Mouse (Mus musculus) layer of hippocampus, adult 9-11 months (tissue): ENCODE data around the gene Ip6k2.

Experiments
- DNase-seq: peaks from one replicate; pipeline ENCODE4 v3.0.0; 2022

The Ip6k2 gene

DNA sequence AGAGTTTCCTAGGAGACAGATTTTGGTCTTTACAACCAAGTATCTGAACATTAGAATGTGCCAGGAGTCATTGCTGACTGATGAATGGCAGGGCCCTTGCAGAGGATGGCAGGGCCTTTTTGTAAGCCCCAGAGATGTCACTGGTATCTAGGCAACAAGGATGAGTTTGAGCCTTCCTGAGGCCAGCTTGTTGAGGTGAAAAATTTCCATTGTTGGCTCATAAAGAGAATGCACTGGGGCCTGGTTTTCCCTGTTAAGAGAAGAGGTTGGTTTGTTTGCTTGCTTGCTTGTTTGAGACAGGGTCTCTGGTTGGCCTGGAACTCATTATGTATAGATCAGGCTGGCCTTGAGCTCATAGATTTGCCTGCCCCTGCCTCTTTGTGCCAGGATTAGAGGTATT lies 1.8 kb downstream of the Ip6k2 start:
- no peak for DNase-seq

DNA sequence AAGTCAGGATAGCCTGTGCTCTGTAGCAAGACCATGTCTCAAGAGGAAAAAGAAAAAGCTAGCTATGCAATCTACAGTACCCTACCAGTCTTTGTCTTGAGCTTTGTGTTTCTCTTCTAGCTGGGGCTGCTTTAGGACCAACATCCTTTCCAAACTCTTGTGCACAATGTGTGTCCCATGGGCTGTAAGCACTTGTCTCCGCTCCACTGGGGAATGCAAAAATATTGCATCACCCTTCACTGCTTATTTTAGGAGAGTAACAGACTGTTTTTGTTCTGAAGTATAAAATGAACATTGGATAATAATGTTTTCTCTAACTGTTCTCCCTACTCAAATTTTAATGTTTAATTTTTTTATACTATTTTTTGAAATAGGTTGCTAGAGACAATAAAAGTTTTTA lies 2.9 kb downstream of the Ip6k2 start:
- DNase-seq = no peak

DNA sequence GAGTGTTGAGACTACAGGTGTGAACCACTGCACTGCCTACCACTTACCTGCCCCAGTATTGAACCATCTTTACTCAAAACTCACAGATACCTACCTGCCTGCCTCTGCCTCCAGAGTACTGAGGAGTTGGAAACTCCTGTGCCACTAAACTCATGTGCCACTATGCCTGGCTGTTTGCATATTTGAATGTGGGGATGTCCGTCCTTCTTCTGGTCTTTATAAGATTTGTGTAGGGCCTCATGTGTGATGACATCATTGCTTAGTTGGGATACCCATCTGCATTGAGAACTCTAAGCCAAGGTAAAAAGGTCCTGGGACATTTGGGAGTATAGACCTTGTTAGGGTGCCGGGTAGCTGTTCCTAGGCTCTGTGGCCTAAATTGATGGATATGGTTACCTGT lies 3.5 kb downstream of the Ip6k2 start:
- no peak for DNase-seq

DNA sequence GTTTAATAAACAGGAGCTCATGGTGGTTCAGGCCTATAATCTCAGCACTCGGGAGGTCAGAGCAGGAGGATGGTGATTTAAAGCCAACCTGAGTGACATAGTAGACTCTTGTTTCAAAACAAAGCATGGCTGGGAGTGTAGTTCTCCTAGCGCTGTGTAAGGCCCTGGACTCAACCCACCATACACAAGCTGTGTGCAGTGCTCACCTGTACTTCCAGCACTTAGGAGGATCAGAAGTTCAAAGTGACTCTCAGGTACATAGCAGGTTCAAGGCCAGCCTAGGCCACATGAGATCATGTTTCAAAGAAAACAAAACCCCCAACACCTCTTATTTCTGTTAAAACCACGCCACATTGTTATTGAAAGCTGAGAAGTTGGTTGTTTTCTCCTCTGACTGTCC lies 5.1 kb downstream of the Ip6k2 start:
- DNase-seq = no peak

DNA sequence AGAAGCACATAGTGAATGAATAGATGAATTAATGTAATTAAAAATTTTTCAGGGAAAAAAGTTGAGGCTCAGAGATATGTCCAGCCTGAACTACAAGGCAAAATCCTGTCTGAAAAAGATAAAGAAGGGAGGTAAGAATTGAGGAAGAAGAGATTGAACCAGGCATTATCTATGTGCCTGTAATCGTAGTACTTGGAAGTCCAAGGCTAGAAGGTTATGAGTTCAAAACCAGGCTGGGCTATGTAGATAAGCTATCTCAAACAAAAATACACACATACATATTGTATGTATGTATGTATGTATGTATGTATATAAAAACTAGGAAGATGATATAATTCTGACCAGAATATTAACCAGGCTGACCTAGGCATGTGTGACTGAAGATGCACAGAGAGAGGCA lies 8.7 kb downstream of the Ip6k2 start:
- no peak for DNase-seq

DNA sequence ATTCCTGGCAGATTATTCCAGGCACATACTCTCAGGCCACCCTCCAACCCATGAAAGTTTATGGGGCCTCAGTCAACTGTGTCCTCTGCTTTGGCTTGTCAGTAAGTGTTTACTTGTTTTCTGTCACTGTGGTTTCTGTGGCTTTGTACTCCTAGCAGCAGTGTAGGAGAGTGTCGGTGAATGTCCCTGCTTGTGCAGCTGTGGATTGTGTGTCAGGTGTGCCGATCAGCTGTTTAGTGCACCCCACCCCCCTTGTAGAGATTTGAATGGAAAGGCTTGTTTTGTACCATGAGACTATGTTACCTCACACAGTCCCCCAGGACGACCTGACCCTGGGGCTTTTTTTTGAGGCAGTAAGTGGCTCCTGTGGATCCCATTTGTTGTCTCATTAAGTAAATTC lies 9.1 kb downstream of the Ip6k2 start:
- DNase-seq = no peak

DNA sequence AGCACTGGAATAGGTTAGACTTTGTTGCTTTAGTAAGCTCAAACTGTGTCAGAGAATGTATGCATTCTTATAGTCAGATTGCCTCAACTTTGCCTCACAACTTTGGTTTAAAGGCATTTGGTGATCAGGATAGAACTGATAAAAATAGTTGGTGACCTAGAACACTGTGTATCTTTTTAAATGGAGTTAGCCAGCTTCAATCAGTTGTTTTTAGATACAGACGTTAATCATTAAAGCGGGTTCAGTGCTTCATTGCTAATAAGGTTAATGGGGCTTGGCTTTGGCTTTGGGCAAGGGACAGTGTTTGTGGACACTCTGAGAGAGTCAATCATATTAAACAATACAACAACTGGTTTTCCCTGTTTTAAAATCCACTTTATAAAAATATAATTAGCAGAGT lies 11.7 kb downstream of the Ip6k2 start:
- no peak for DNase-seq

DNA sequence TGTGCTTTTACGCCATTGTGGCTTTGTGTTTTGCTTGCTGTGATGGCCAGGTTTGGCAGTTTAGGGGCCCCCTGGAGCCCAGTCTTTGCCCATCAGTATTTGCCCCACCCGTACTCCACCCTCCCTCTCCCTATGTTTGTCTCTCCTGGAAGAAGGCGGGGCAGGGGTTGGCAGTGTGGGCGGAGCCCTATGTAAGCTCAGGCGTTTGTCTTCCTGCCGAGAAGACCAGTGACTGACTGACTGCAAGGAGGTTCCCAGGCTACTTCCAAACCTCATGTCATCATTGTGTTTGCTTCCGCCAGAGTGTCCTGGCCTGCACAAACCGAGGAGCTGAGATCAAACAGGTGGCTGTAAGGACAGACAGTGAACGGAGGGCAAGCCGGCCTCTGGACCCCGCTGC lies 12.2 kb downstream of the Ip6k2 start:
- no peak for DNase-seq

DNA sequence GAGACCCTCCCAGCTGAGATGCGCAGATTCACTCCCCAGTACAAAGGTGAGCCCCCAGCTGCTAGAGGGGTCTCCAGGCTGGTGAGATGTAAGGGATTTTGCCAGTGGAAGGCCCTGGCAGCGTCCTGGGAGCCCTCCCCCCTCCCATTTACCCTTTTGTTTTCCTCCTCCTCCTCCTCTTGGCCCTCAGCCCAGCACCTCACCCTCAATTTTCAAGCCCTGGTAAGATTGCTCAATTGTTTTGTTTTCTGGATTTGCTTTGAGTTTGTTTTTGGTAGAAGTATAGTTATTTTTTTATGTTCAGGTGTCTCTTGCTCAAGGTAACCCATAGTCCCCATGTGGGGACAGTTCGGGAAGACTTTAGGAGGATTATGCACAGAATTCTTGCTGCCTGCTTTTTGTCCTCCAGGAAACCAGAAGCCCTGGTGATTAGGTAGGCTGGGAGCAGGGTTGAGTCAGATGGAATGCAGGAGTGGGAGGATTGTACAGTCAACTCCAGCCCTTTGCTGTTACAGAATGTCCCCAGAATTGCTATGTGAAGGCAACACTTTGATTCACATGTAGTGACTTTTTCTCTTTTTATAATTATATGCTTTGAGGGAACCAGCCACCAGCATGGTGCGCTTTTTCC lies 12.9 kb downstream of the Ip6k2 start:
- peak; percentile 67 for DNase-seq

DNA sequence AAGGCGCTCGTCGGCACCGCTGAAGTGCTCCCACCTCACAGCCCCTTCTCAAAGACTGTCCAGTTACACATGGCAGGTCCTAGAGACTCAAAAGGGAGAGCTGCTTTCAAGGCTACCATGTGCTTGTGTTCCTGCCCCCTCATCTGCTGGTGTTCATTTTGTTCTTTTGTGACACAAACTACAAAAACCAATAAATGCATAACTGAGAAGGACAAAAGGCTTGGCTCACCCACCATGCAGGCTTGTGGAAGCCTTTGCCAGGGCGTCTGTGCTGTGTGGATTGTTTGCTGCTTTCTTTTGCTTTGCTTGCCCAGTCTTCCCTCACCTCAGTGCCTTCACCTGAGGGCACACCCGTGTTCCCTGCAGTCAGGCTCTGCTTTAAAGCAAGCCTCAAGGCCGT lies 13.9 kb downstream of the Ip6k2 start:
- no peak for DNase-seq

DNA sequence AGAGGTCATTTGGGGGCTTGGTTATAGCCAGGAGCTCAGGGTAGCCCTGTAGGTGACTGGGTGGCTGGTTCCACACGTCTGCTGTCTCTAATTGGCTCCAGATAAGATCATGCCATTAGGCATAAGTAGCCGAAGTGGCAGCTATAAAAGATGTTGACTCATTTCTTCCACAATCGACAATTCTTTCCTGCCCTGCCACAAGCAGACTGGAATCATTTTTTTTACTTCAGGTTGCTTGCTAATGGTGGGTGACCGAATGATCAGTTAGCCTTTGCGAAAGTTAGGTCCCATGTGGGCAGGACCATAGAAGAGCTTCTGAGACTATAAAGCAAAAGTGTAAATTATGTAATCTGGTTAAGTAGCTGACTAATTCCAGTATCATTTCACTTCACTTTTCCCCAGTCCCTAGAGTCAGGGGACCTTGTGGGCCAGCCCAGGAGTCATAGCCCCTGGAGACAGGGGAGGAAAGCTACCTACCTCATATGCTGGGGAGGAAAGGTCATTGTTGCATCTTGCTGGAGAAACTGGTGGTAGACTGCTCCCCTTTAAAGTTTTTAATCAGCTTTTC lies 15.0 kb downstream of the Ip6k2 start:
- DNase-seq = no peak

DNA sequence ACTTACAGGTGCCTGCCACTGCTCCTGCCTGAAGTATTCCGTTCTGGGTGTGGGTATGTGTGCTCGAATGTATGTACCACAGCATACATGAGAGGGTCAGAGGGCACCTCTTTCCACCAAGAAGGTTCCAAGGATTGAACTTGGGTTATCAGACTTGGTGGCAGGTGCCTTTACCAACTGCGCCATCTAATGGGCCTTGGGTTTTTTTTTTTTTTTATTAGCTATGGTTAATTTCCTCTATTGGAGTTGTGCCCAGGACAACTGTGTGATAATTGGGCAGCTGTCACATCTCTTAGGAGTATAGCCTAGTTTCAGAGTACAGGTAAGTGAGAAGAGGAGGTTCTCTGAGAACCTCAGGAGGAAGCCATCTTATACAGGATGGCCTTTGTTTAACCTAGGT lies 16.0 kb downstream of the Ip6k2 start:
- no peak for DNase-seq

DNA sequence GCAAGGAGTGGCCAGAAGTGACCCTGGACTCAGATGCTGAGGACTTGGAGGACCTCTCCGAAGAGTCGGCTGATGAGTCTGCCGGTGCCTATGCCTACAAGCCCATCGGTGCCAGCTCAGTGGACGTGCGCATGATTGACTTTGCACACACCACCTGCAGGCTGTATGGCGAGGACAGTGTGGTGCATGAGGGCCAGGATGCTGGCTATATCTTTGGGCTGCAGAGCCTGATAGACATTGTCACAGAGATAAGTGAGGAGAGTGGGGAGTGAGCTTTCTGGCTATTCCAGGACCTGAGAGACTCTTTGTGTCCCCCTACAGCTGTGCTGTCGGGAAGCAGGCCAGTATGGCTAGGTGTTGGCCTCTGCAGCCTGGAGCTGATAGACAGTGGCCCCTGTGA lies 22.2 kb downstream of the Ip6k2 start:
- no peak for DNase-seq

DNA sequence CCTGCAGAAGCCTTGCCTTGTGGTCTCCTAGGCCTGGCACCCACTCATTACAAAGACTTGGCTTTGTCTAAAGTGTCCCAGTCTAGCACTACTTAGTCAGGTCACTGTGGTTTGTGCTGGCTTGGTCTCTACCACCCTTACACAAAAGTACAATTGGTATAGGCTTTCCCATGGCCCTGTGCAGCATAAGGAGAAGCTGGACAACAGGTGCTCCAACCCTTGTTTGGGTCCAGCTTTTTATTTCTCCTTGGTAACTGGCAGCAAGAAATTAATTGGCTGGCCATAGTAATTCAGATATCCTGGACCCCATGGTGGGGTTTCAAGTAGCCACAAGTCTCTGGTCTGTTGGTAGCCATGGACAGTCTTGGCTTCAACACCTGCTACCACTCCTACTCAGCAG lies 22.8 kb downstream of the Ip6k2 start:
- no peak for DNase-seq

DNA sequence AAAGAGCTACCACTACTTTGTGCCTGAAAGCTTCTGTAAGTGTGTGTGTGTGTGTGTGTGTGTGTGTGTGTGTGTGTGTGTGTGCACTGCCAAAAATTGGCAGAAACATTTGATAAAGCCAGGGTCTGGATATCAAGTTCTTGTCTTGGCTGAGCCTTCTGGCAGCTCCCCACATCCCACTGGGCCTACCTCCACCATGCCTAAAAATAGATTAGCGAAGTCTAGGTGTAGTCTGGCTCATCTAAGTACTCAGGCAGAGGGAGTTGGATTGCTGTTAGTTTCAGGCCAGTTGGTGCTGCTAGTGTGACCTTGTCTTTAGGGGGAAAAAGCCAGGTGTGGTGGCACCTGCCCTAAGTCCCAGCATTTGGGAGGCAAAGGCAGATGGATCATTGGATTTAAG lies 23.2 kb downstream of the Ip6k2 start:
- DNase-seq = no peak

DNA sequence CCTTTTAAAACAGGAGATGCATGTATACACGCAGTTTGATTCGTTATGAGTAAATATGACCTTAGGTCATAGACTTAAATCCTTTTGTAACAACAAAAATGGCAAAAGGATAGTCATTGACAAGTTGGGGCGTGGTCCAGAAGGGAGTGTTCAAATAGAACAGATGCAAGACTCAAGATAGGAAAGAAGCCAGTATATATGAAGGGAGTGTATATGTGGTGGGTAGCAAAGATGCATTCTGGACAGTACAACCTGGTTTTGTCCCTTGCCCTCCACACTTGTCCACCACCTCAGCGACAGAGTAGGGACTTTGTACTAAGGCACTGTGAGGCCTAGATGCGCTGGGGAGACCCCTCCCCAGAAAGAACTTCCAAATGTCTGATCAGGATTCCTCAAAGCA lies 24.1 kb downstream of the Ip6k2 start:
- DNase-seq = no peak

DNA sequence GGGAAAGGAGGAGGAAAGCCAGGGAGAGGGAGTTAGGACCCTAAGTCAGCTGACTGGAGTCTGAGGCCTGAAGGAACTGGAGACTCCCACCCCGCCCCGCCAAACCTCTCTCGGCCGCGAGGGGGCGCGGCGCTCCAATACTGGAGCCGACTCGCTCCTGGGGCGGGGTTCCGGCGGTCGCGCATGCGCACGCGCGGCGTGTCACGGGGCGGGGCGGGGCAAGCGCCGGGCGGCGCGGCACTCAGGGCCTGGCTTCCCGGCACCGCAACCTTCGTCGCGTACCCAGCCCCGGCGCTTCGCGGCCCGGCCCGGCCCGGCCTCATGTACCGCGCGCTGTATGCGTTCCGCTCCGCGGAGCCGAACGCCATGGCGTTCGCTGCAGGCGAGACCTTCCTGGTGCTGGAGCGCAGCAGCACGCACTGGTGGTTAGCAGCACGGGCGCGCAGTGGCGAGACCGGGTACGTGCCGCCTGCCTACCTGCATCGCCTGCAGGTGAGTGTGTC lies 24.6 kb downstream of the Ip6k2 start, which contains the start of gene Nckipsd:
Gene Nckipsd (plus strand): TSS at position 206 of the 503 bp plus-strand sequence.
- peak; percentile 92 for DNase-seq

DNA sequence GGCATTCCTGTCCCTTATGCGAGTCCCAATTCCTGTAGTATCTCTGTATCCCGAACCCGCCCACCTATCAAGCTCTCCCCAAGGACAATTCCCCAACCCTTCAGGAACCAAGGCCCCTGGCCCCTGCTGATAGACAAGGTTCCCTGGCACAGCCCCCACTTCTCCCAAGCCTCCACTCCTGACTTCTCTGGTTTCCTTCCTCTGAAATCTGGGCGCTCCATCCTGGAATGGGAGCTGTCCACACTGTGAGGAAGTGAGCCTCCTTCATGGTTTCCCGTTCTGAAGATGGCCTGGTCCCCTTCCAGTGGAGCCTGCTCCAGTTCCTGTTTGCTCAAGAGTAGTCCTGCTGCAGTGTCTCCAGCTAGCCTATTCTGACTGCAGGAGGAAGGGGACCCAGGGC lies 25.6 kb downstream of the Ip6k2 start:
- no peak for DNase-seq

DNA sequence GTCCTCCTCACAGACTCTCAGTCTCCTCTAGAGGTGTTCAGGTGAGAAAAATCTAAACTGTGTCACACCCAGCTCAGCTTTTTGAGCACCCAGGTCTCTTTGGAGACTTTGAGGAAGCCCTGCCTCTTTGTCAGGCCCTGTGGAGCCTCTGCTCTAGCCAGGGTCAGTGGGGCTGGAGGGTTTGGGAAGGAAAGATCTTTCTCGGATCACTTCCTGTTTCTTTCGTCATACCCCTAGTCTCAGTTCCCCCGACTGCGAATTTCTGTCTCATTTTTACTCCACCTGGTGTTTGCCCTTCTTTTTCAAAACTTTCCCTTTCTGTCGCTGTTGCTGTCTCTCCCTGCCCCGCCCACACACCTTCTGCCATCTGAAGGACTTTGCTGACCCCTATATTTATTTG lies 26.1 kb downstream of the Ip6k2 start:
- DNase-seq = no peak

DNA sequence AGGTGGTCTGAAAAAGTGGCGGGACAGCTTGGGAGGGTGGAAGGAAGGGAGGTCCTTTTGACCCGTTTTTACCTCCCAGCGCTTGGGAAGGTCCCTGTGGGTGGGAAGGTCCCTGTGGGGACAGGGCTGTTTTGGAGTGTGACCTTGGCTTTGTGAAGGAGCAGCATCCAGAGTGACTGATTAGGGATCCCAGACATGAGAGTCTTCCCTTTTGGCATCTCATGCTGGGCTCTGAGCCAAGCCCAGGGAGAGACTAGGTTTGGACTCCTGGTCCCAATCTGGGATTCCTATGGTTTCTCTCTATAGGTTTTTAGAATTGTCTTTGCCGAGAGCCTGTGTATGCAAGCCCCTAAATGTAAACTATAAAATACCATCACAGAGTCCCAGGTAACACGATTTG lies 26.9 kb downstream of the Ip6k2 start:
- no peak for DNase-seq

DNA sequence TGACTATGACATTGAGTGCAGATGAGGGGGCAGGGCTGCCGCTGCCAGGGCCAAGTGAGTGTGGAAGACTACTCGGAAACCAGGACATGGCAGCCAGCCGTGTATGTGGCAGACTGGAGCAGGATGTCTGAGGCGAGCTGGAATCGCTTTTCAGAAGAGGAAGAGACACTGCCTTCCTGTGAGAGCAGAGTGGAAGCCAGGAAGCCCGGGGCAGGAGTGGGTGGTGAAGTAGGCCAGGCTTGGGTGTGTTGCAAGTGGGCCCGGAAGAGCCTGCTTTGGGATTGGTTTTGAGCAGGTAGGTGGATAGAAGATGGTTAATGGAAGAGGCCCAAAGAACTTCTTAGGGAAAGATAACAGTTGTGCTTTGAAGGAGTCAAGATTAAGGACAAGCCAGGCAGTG lies 32.0 kb downstream of the Ip6k2 start:
- DNase-seq = no peak

DNA sequence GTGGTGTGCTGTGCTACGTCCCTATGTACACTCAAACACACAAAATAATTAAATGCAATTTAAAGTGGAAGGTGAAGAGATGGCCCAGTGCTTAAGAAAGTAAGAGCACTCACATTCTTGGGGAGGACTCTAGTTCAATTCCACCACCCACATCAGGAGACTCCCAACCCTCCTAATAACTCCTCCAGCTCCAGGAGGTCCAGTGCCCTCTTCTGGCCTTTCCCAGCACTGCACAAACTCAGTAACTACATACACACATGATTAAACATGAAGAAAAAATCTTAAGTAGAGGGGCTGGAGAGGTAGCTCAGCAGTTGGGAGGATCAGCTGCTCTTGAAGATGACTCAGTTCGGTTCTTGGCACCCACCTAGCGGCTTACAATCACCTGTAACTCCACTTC lies 35.9 kb downstream of the Ip6k2 start:
- DNase-seq = no peak

DNA sequence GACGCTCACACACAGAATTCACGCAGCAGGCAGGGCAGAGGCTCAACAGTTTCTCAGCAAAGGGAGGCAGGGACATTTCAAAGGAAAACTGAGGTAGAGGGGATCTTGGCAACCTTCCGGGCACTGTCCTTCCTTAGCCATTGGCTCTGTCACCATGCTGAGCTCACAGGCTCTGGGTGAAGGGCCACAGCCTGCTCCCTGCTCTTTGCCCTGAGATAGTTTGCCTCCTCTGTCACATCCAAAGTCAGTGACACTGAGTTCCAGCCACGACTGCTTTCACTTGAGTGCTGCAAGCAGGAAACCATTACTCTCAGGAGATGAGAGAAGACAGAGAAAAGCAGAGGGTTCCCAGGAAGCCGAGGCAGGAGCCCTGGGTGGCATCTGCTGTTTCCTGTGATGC lies 36.5 kb downstream of the Ip6k2 start:
- no peak for DNase-seq

DNA sequence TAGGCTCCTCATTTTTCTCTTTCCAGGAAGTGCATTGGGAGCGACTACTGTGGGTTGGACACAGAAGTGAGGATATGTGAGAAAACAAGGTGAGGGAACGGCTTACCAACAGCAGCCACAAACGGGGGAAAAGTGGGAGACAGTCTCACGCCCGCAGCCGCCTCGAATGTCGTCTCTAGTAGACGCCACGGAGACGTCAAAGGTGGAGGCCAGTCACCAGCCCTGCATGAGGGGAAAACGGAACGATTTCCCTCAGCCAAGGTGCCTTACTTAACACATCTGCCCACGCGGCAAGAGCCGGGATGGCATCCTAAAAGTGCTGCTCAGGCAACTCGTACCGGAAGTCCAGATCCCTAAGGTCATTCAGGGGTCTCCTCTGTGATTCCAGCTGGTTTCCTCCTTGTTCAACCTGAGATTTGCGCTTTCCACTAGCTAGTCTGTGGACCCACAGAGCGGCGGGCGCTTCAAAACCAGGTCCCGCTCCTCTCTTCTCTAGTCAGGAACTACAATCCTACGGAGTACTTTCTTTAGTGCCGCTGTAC lies 40.6 kb downstream of the Ip6k2 start:
- DNase-seq = no peak
